Mouse (Mus musculus): ENCODE results near the gene 4930451I11Rik.

GRCm38 (mm10) chr7:126803751-126804150 lies 27.7 kb downstream of the 4930451I11Rik start:
- TF ChIP-seq ZMIZ1 (IDR thresholded peaks at IDR 0.05; ENCODE audit: low read depth, low read length) = no peak
- TF ChIP-seq POLR2A (IDR thresholded peaks at IDR 0.05; ENCODE audit: control insufficient read depth in 1 of 2, insufficient read depth in 1 of 2, low read depth in 1 of 2, low read length in 2 of 2, poor library complexity in 1 of 2) = no peak

All from MEL (cell line).